Comparison of ENCODE assay signal across 9 mouse cellular contexts in genomic region chr2:163820607-163821006, GRCm38 (mm10). TPM values are rescaled to one million over a fixed set of nuclear protein-coding genes. Genes with fewer than 3 reads are reported as not detected.
DNase-seq lines count a peak whose midpoint lies in the region; ATAC-seq lines count a peak whose summit lies in the region.
"Had no signal": no experiment of that assay in that cellular context is flagged by ENCODE, and none has a peak within 500 bp of the region (broad histone marks: within the 10 kb centered on the region; RNA-seq: fewer than 3 reads in every experiment).

TSS of gene Ccn5 (plus strand) at chr2:163820861.

- intact Hi-C loops in heart, postnatal 14 days (cut with DNase I), result loop anchor here (5.0 to 10.0 kb wide), 3 partner anchors 88 to 286 kb away; partner anchors contain the start of gene Ttpal

- no peaks in the 10 kb centered on the region for H3K36me3 ChIP-seq in midbrain, embryonic 11.5 days (ENCODE audit: control insufficient read depth, insufficient read depth, low read length)

- H3K4me2 ChIP-seq in midbrain, embryonic 11.5 days, result no peak within 1 kb of the TSS
- H3K4me2 ChIP-seq: lung, embryonic 14.5 days had no signal

- H3K9me3 ChIP-seq in midbrain, embryonic 11.5 days (ENCODE audit: control insufficient read depth, low read length), result no peaks in the 10 kb centered on the region

- 85% methylated on average over 4 of the region's 4 CpGs for WGBS in midbrain, embryonic 11.5 days

- peak; percentile 41 to 58 for DNase-seq in layer of hippocampus, postnatal 10 days (ENCODE audit: low spot score in 2 of 2)
- DNase-seq in layer of hippocampus, postnatal 36 days, result no peak
- peak; percentile 85 to 86 for DNase-seq in cerebellum, adult 18-20 months
- DNase-seq in heart, postnatal 14 days, result peak; percentile 83 to 89
- peak; percentile 66 for DNase-seq in ovary, postnatal 14 days (ENCODE audit: low spot score)
- no peak for DNase-seq in midbrain, embryonic 11.5 days (ENCODE audit: low spot score, missing footprints)
- no peak for DNase-seq in left cerebral cortex, adult 11 months (ENCODE audit: low spot score)
- DNase-seq: lung, embryonic 14.5 days had no signal

- no peak within 1 kb of the TSS for H3K9ac ChIP-seq in midbrain, embryonic 11.5 days (ENCODE audit: low read length)
- H3K9ac ChIP-seq: lung, embryonic 14.5 days had no signal

- no peak within 1 kb of the TSS for H3K4me3 ChIP-seq in midbrain, embryonic 11.5 days (ENCODE audit: low read depth, low read length)

- no peak within 1 kb of the TSS for H3K27ac ChIP-seq in midbrain, embryonic 11.5 days (ENCODE audit: low read depth, low read length)

- ATAC-seq in erythroid progenitor cell, adult 5-6 weeks (replicated peaks; ENCODE audit: low FRiP score, poor library complexity, severe bottlenecking), result no peak
- no peak for ATAC-seq in midbrain, embryonic 11.5 days (ENCODE audit: low FRiP score)

- H3K27me3 ChIP-seq in midbrain, embryonic 11.5 days (ENCODE audit: control insufficient read depth, insufficient read depth, low read length), result no peaks in the 10 kb centered on the region

- peaks cover 4% of the 10 kb centered on the region; the same call in 1 of the 2 replicates for H3K4me1 ChIP-seq in midbrain, embryonic 11.5 days (ENCODE audit: control insufficient read depth, insufficient read depth, low read length)

RNA-seq across cellular contexts. Expression of gene Ccn5, which starts in this region (rescaled TPM):
- total RNA-seq in layer of hippocampus, postnatal 10 days (2021), result under 1 TPM in 1 of 2 experiments, not detected in 1; 0.27 TPM
- total RNA-seq in layer of hippocampus, postnatal 36 days (2021), result under 1 TPM in 1 of 2 experiments, not detected in 1; 0.35 TPM
- total RNA-seq in heart, postnatal 14 days (2021), result under 1 TPM; 0.29 to 0.88 TPM
- 1.4 TPM in 1 of 2 replicates, not detected in the other for total RNA-seq in erythroid progenitor cell, adult 5-6 weeks (2015; ENCODE audit: low replicate concordance)
- not detected in 2 replicates for total RNA-seq in erythroid progenitor cell, adult 5-6 weeks (2017; ENCODE audit: low replicate concordance)
- 0.40 and 0.54 TPM in 2 replicates for polyA plus RNA-seq in midbrain, embryonic 11.5 days (2014; fragmentation: Nextera tagmentation; extraction: Ambion mirVana)

Comparison
In these comparisons a context has a peak if more than half of its experiments do, and no peak if none do; other contexts are left out.
1. Peak in DNase-seq in layer of hippocampus, postnatal 10 days; RNA of the gene not detected or under 1 TPM.
2. Peak in DNase-seq in heart, postnatal 14 days; RNA of the gene not detected or under 1 TPM.
3. DNase-seq: peak in cerebellum, adult 18-20 months (2 of 2) and ovary, postnatal 14 days (single experiment); none in layer of hippocampus, postnatal 36 days (0 of 2), midbrain, embryonic 11.5 days (single experiment) and left cerebral cortex, adult 11 months (single experiment).